Mouse (Mus musculus): Measurements from ENCODE around the gene Irf2bpl. TPM values are rescaled to one million over a fixed set of nuclear protein-coding genes. Genes with fewer than 3 reads are reported as not detected.

The Irf2bpl gene
- polyA plus RNA-seq, 1 experiment from 2014 or later = 26.4 TPM

DNA sequence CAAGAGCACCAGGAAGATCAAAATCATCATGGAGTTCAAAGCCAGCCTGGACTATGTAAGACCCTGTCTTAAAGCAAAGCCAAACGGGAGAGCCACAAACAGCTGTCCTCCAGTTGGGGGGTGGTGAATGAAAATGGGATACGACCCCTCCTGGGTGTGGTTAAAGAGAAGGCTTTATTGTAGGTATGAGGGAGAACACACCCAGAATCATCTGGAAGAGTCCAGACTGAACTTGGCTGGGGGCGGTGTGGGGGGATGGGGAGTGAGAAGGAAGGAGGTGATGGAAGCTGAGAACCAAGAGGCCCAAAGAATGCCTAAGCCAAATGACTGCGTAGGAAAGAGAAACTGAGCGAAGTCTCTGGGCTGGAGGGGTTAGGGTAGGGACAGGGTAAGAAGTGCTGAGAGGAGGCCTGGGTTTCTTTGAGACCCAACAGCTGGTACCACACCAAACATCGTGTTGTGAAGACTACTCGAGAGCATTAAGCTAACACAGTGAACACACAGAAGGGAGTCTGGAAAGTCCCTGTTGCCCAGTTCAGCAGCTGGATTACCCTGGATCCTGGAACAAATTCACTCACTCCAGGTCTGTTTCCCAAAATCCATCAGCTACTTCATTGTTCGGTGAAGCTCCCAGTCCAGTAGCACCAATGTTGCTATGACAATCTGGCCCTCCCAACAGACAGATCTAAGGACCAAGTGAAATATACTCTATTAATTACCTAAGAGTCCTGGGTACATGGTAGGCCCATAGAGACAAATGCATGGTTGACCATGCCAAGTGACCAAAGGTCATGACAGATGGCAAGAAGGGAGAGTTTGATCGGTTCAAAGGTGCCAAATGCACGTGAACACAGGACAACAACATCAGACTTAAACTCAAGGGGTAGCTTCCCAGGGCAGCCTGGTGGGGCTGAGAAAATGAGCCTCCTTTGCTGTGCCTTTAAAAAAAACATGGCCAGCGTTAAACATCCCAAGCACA lies 19.5 kb upstream of the Irf2bpl start:
- Histone ChIP-seq H3K4me1 (ENCODE audit: control insufficient read depth, insufficient read depth, low read length) (peaks cover 9% of the 10 kb centered on the region), H3K27ac (ENCODE audit: low read depth, low read length) (no peak overlapping the region)

DNA sequence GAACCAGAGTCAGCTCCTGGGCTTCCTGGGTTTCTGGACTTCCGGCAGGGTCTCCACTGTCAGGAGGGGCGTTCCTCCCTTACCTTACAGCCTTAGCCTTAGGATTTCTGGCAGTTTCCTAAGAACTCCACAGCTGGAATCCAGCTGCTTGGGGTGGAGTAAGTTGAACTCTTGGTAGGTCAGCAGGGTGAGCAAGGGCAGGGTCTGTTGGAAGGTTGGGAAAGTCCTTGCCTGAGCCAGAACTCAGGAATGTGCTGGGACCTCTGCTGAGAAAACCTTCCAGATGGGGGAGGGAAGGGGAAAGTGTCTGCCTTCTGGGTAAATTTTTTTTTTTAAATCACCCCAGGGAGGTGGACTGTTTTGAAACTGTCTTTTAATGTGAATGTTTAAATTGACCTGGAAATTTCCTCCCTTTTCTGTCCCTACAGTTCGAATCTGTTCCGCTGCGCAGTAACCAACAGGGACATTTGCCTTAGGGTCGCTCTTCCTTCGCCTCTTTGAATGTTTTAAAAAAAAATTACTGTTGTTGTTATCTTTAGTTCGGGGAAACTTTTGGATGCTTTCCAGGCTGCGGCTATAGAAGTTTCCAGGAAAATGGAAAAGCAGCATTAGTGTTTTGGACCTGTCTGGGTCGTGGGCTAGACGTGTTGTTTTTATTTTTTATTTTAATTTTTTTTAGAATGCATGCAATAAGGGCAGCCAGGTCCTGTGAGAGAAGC lies 15.0 kb upstream of the Irf2bpl start:
- Histone ChIP-seq H3K27me3 (ENCODE audit: control insufficient read depth, insufficient read depth, low read length) (no peaks in the 10 kb centered on the region), H3K4me1 (ENCODE audit: control insufficient read depth, insufficient read depth, low read length) (peaks cover 43% of the 10 kb centered on the region), H3K4me2 (no peak overlapping the region), H3K9ac (ENCODE audit: low read length) (no peak overlapping the region), H3K36me3 (ENCODE audit: control insufficient read depth, insufficient read depth, low read length) (no peaks in the 10 kb centered on the region), H3K4me3 (ENCODE audit: low read depth, low read length) (no peak overlapping the region), H3K9me3 (ENCODE audit: control insufficient read depth, low read length) (no peaks in the 10 kb centered on the region), H3K27ac (ENCODE audit: low read depth, low read length) (no peak overlapping the region)
- no peak for ATAC-seq (ENCODE audit: low FRiP score)
- peak; percentile 82 for DNase-seq (ENCODE audit: low spot score, missing footprints)
- 75% methylated on average over 11 of the region's 11 CpGs for WGBS

More for the DNA sequence above, 19.5 kb upstream of the Irf2bpl start:
- Histone ChIP-seq H3K9ac (ENCODE audit: low read length) (no peak overlapping the region), H3K4me2 (no peak overlapping the region), H3K9me3 (ENCODE audit: control insufficient read depth, low read length) (no peaks in the 10 kb centered on the region), H3K36me3 (ENCODE audit: control insufficient read depth, insufficient read depth, low read length) (no peaks in the 10 kb centered on the region), H3K27me3 (ENCODE audit: control insufficient read depth, insufficient read depth, low read length) (0 out of 2 replicates have a peak, but pooled peaks cover 4% of the 10 kb centered on the region), H3K4me3 (ENCODE audit: low read depth, low read length) (no peak overlapping the region)
- ATAC-seq (ENCODE audit: low FRiP score) (no peak), DNase-seq (ENCODE audit: low spot score, missing footprints) (no peak)
- 88% methylated on average over 11 of the region's 11 CpGs for WGBS

DNA sequence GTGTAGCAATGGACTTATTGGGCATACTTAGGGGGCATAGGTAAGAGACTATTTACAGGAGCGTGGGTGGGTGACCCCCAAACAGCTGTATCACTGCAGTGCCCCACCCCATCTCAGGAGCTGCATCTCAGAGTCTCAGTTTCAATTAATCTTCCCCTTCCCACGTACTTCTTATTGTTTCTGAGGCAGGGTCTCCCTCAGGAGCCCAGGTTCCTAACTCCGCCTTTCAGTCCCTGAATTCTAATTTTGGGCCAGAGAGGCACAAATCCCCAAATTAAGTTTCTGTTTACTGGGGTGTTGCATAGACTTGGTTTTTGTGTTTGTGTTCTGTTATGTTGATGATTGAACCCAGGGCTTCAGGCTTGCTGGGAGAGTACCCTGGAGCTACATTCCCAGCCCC lies 13.8 kb upstream of the Irf2bpl start:
- no peak overlapping the region; the same call in 1 of the 2 replicates for H3K27ac ChIP-seq (ENCODE audit: low read depth, low read length)
- H3K27me3 ChIP-seq (ENCODE audit: control insufficient read depth, insufficient read depth, low read length) = no peaks in the 10 kb centered on the region
- DNase-seq (ENCODE audit: low spot score, missing footprints) (peak; percentile 78), ATAC-seq (ENCODE audit: low FRiP score) (no peak)
- H3K4me3 ChIP-seq (ENCODE audit: low read depth, low read length) = no peak overlapping the region
- H3K36me3 ChIP-seq (ENCODE audit: control insufficient read depth, insufficient read depth, low read length) = no peaks in the 10 kb centered on the region
- WGBS = 59% methylated on average over 3 of the region's 3 CpGs
- H3K9me3 ChIP-seq (ENCODE audit: control insufficient read depth, low read length) = no peaks in the 10 kb centered on the region
- peak overlapping the region; percentile 63; the same call in 1 of the 2 replicates for H3K9ac ChIP-seq (ENCODE audit: low read length)
- no peak overlapping the region for H3K4me2 ChIP-seq
- H3K4me1 ChIP-seq (ENCODE audit: control insufficient read depth, insufficient read depth, low read length) = peaks cover 48% of the 10 kb centered on the region

DNA sequence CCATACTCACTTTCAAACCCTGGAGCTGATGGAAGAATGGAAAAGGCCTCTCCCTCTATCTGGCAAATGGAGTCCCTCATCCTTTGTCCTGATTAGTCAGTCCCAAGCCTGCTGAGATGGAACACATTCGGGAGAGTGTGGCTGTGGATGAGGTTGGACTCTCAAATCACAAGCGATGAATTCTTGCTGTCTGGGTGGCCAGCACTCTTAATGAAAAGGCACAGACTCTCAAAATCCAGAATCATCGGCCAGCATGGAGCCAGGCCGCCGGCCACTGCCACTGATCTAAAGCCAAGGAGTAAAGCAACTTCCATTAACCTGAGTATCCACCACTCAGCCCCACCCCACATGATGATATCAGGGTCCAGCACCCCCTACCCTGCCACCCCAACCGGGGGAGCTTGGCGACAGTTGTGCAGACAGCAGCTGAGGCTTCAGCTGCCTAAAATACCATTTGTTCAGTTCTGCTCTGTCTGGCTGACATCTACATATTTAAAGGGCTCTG lies 13.2 kb upstream of the Irf2bpl start:
- Histone ChIP-seq H3K9me3 (ENCODE audit: control insufficient read depth, low read length) (no peaks in the 10 kb centered on the region), H3K27ac (ENCODE audit: low read depth, low read length) (peak overlapping the region; percentile 97), H3K36me3 (ENCODE audit: control insufficient read depth, insufficient read depth, low read length) (no peaks in the 10 kb centered on the region), H3K4me3 (ENCODE audit: low read depth, low read length) (no peak overlapping the region), H3K27me3 (ENCODE audit: control insufficient read depth, insufficient read depth, low read length) (no peaks in the 10 kb centered on the region), H3K4me1 (ENCODE audit: control insufficient read depth, insufficient read depth, low read length) (peaks cover 54% of the 10 kb centered on the region), H3K9ac (ENCODE audit: low read length) (peak overlapping the region; percentile 63), H3K4me2 (peak overlapping the region; percentile 15; the same call in 1 of the 2 replicates)
- ATAC-seq (ENCODE audit: low FRiP score) (no peak), DNase-seq (ENCODE audit: low spot score, missing footprints) (peak; percentile 83)
- 33% methylated on average over 7 of the region's 7 CpGs for WGBS

DNA sequence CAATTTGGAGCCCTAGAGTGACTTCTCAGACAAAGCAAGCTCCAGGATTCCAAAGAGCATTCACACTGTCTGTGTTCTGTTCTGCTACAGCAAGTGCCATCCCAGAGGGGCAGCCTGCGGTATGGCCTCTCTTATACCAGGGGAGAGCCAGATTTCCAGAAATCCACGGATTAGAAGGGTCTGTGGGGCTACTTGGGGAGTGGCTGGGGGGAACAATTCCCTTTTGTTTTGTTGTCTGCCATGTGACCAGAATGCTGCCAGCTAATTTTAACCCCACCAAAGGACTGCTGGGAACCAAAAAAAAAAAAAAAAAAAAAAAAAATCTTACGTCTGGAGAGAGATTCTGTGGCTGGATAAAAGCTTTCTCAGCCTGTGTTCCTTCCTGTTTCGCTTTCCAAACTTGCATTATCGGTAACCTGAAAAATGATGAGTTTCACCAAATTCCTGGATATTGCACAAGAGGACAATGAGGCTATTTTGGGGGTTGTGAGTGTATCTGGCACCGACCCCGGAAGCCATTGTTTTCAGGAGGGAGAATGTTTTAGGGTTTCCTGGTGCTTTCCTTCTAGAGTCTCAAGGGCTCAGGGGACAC lies 12.4 kb upstream of the Irf2bpl start:
- WGBS = 29% methylated on average over 7 of the region's 7 CpGs
- Histone ChIP-seq H3K27ac (ENCODE audit: low read depth, low read length) (peak overlapping the region; percentile 97), H3K9me3 (ENCODE audit: control insufficient read depth, low read length) (no peaks in the 10 kb centered on the region), H3K4me3 (ENCODE audit: low read depth, low read length) (no peak overlapping the region), H3K36me3 (ENCODE audit: control insufficient read depth, insufficient read depth, low read length) (no peaks in the 10 kb centered on the region), H3K4me2 (peak overlapping the region; percentile 27), H3K4me1 (ENCODE audit: control insufficient read depth, insufficient read depth, low read length) (peaks cover 62% of the 10 kb centered on the region), H3K27me3 (ENCODE audit: control insufficient read depth, insufficient read depth, low read length) (no peaks in the 10 kb centered on the region), H3K9ac (ENCODE audit: low read length) (peak overlapping the region; percentile 63)
- ATAC-seq (ENCODE audit: low FRiP score) = no peak
- peak; percentile 88 for DNase-seq (ENCODE audit: low spot score, missing footprints)

DNA sequence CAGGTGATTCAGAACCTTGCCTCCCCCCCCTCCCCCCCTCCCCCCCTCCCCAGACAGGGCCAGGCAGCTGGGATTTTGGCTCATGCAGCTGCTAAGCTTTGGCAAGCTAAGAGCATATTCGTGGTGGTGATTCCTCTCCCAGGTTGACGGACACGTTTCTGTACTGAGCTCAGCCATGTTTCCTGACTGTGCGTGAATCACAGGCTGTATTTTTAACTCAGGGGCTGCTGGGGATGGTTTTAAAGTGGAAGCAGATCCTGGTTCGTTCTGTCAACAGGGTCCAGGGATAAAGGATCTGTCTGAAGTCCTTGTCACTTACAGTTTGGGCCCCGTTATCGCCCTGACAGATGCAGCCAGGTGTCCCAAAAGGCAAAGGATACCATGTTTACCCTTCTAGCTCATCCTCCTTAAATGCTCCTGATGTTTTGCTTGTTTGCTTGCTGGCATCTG lies 11.9 kb upstream of the Irf2bpl start:
- ATAC-seq (ENCODE audit: low FRiP score) = no peak
- no peaks in the 10 kb centered on the region for H3K9me3 ChIP-seq (ENCODE audit: control insufficient read depth, low read length)
- H3K4me2 ChIP-seq = peak overlapping the region; percentile 24; the same call in 1 of the 2 replicates
- H3K27ac ChIP-seq (ENCODE audit: low read depth, low read length) = peak overlapping the region; percentile 97
- H3K27me3 ChIP-seq (ENCODE audit: control insufficient read depth, insufficient read depth, low read length) = no peaks in the 10 kb centered on the region
- DNase-seq (ENCODE audit: low spot score, missing footprints) = peak; percentile 90
- peak overlapping the region; percentile 63 for H3K9ac ChIP-seq (ENCODE audit: low read length)
- WGBS = 22% methylated on average over 7 of the region's 7 CpGs
- no peak overlapping the region for H3K4me3 ChIP-seq (ENCODE audit: low read depth, low read length)
- peaks cover 67% of the 10 kb centered on the region for H3K4me1 ChIP-seq (ENCODE audit: control insufficient read depth, insufficient read depth, low read length)
- H3K36me3 ChIP-seq (ENCODE audit: control insufficient read depth, insufficient read depth, low read length) = no peaks in the 10 kb centered on the region

DNA sequence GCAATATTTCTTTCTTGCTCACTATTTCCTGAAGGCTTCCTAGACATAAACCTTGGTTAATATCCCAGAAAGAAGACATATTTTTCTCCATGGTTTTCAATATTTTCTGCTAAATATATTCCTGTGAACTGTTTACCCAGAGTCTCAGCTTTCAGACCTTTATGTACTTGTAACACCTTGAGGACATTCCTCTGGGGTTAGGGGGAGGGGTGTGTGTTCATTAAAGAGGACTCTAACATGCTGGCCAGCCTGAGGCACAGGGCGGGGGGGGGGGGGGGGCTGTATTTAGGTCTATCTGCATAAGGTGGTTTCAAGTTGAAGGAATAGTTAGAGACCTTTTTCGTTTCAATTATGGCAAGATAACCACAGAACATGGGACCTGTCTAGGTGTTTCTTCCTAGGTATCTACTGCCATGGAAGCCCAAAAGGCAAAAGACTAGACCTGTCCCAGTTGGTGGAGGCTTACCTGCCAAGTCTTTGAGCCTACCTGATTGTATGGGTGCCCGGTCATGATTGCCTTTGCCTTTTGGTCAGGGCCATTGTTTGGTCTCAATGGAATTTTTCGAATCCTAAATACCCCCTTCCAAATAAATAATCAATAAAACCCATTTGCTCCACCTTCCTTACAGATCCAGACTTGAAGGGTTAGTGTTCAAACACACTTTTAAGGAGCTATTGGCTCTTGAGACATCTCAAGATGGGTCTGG lies 11.3 kb upstream of the Irf2bpl start:
- peak overlapping the region; percentile 63 for H3K9ac ChIP-seq (ENCODE audit: low read length)
- H3K4me1 ChIP-seq (ENCODE audit: control insufficient read depth, insufficient read depth, low read length) = peaks cover 73% of the 10 kb centered on the region
- 45% methylated on average over 4 of the region's 4 CpGs for WGBS
- no peak overlapping the region for H3K4me3 ChIP-seq (ENCODE audit: low read depth, low read length)
- ATAC-seq (ENCODE audit: low FRiP score) = no peak
- DNase-seq (ENCODE audit: low spot score, missing footprints) = no peak
- H3K27me3 ChIP-seq (ENCODE audit: control insufficient read depth, insufficient read depth, low read length) = no peaks in the 10 kb centered on the region
- H3K4me2 ChIP-seq = peak overlapping the region; percentile 54
- peak overlapping the region; percentile 97 for H3K27ac ChIP-seq (ENCODE audit: low read depth, low read length)
- no peaks in the 10 kb centered on the region for H3K36me3 ChIP-seq (ENCODE audit: control insufficient read depth, insufficient read depth, low read length)
- no peaks in the 10 kb centered on the region for H3K9me3 ChIP-seq (ENCODE audit: control insufficient read depth, low read length)

DNA sequence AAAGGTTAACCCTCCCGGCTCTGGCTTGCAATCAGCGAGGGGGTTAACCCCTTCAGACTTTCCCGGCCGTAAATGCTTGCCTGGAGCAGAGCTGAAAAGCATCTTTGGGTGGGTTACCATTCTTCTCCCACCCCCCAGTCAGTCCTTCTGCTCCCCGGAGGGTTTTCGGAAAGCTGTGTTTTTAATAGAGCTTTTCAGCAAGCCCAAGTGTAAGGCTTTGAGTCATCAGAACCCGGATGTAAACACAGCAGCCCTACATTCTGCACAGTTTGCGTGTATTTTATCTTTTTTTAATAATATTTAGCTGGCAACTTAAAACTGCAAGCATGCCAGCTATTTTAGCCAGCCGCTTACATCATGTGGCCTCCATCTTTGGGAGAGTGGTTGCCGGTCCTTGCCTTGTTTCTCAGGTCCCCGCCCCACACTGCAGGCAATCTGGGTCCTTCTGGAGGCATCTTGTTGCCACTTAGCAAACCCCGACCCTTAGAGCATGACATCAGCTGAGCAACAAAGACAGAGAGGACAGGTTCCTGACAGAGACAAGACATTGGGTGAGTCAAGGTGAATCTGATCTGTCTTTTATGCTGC lies 10.3 kb upstream of the Irf2bpl start:
- Histone ChIP-seq H3K4me2 (peak overlapping the region; percentile 54), H3K9me3 (ENCODE audit: control insufficient read depth, low read length) (no peaks in the 10 kb centered on the region), H3K27ac (ENCODE audit: low read depth, low read length) (peak overlapping the region; percentile 97), H3K4me3 (ENCODE audit: low read depth, low read length) (peak overlapping the region; percentile 11), H3K36me3 (ENCODE audit: control insufficient read depth, insufficient read depth, low read length) (no peaks in the 10 kb centered on the region), H3K4me1 (ENCODE audit: control insufficient read depth, insufficient read depth, low read length) (peaks cover 82% of the 10 kb centered on the region), H3K27me3 (ENCODE audit: control insufficient read depth, insufficient read depth, low read length) (no peaks in the 10 kb centered on the region), H3K9ac (ENCODE audit: low read length) (peak overlapping the region; percentile 63)
- peak; percentile 96 for DNase-seq (ENCODE audit: low spot score, missing footprints)
- WGBS = under 1% methylated on average over 12 of the region's 12 CpGs
- peak; percentile 17; the same call in 1 of the 2 replicates for ATAC-seq (ENCODE audit: low FRiP score)

Data from midbrain, embryonic 11.5 days (tissue).